Mouse (Mus musculus) forebrain, embryonic 14.5 days (tissue): ENCODE results near the gene Ahdc1. TPM values are rescaled to one million over a fixed set of nuclear protein-coding genes. Genes with fewer than 3 reads are reported as not detected.
"Not testable (repeated sequence)": the region's sequence is repeated elsewhere in the genome, so short reads cannot be mapped to it uniquely, and the experiment has no call there.

Source experiments
- ATAC-seq: fragments of 200-750 bp; cut with Nextera tagmentation; 2 replicates; pipeline ENCODE4 v1.8.0; 2017; ENCODE audit warnings: mild to moderate bottlenecking, moderate library complexity
- DNase-seq: peaks from one replicate; pipeline ENCODE4 v3.0.0-alpha.2; 2015; ENCODE audit warnings: low spot score
- H3K27ac ChIP-seq: fragments of 300-500 bp; sonication (generic); 2 replicates; pipeline ENCODE4 v1.5.1; 2014; ENCODE audit warnings: low read depth, mild to moderate bottlenecking, control low read depth, low read length, moderate library complexity
- H3K27me3 ChIP-seq: fragments of 300-500 bp; sonication (generic); replicated peaks from 2 replicates; pipeline ENCODE4 v1.6.1; 2014; ENCODE audit warnings: low read length, control low read depth, mixed read lengths; ENCODE audit not compliant: control insufficient read depth, insufficient read depth
- H3K36me3 ChIP-seq: fragments of 300-500 bp; sonication (generic); 2 replicates; pipeline ENCODE4 v1.6.1; 2014; ENCODE audit warnings: low read length, control low read depth; ENCODE audit not compliant: control insufficient read depth, insufficient read depth
- H3K4me1 ChIP-seq: fragments of 300-500 bp; sonication (generic); 2 replicates; pipeline ENCODE4 v1.6.1; 2014; ENCODE audit warnings: antibody characterized with exemption, low read length, control low read depth; ENCODE audit not compliant: control insufficient read depth, insufficient read depth
- H3K4me2 ChIP-seq: fragments of 300-500 bp; sonication (generic); 2 replicates; pipeline ENCODE4 v1.6.1; 2014; ENCODE audit warnings: mild to moderate bottlenecking, control low read depth, low read length
- H3K4me3 ChIP-seq: fragments of 300-500 bp; sonication (generic); 2 replicates; pipeline ENCODE4 v1.5.1; 2014; ENCODE audit warnings: low read depth, low read length, control low read depth
- H3K9ac ChIP-seq: fragments of 300-500 bp; sonication (generic); 2 replicates; pipeline ENCODE4 v1.6.1; 2014; ENCODE audit warnings: mild to moderate bottlenecking, low read length, control low read depth, moderate library complexity
- H3K9me3 ChIP-seq: fragments of 300-500 bp; sonication (generic); replicated peaks from 2 replicates; pipeline ENCODE4 v1.6.1; 2016; ENCODE audit warnings: low read length, control low read depth, mixed read lengths; ENCODE audit not compliant: control insufficient read depth
- WGBS: fragments of 180-500 bp; shearing (Covaris S2); extraction: QIAGEN DNeasy Blood & Tissue Kit; methylation state at CpG from one replicate; pipeline ENCODE4 v1.1.7; 2014; 5-methylcytosine and 5-hydroxymethylcytosine counted together
- polyA plus RNA-seq: library from polyadenylated mRNA; unstranded; fragments of >200 nt; fragmentation: Nextera tagmentation; extraction: Ambion mirVana; gene quantifications from 2 replicates; pipeline ENCODE4 v1.2.1, GENCODE M21; 2014

Gene Ahdc1
- polyA plus RNA-seq, 1 experiment from 2014 or later, result 8.6 TPM

DNA sequence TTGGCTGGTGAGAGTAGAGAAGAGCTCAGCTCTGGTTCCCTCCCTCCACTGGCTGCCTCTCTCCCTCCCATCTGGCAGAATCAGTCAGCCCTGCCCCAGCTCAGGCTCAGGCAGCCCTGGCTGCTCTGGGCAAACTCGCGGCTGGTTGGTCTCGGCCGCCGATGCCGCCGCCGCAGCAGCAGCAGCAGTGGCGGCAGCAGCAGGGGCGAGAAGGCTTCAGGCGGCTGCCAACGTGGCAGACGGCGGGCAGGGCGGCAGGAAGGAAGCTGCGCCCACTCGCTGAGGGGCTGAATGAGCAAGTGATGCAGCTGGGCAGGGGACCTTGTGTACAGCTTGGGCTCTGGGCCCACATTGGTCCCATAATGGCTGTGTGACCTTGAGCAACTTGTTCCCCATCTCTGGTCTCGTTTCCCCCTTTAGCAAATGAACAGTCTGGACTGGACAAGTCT, 81.4 kb downstream of the Ahdc1 start:
- H3K4me1 ChIP-seq, result peaks cover 50% of the 10 kb centered on the region
- peak overlapping the region; percentile 21 for H3K4me2 ChIP-seq
- DNase-seq, result peak; percentile 81
- ATAC-seq, result peak; percentile 36
- H3K9me3 ChIP-seq, result no peaks in the 10 kb centered on the region
- no peak overlapping the region for H3K4me3 ChIP-seq
- H3K36me3 ChIP-seq, result no peaks in the 10 kb centered on the region
- peak overlapping the region; percentile 96 for H3K27ac ChIP-seq
- no peaks in the 10 kb centered on the region for H3K27me3 ChIP-seq
- 2% methylated on average over 18 of the region's 18 CpGs for WGBS
- H3K9ac ChIP-seq, result peak overlapping the region; percentile 1; the same call in 1 of the 2 replicates

DNA sequence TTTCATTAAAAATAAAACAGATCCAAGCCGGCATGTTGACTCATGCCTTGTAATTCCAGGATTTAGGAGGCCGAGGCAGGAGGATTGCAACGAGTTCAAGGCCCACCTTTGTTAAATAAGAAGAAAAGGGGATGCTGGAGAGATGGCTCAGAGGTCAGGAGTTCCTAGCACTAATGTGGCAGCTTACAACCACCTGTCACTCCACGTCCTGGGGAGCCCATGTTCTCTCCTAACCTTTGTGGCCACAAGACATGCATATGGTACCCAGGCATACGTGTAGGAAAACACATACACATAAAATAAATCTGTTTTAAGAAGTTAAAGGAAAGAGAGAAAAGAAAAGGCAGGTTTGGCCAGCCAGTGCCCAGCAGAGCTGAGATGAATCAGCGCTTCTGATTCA, 82.0 kb downstream of the Ahdc1 start:
- Histone ChIP-seq H3K4me3 (no peak overlapping the region), H3K4me1 (peaks cover 50% of the 10 kb centered on the region), H3K9ac (no peak overlapping the region), H3K36me3 (no peaks in the 10 kb centered on the region), H3K27ac (peak overlapping the region; percentile 96), H3K27me3 (no peaks in the 10 kb centered on the region), H3K4me2 (no peak overlapping the region), H3K9me3 (no peaks in the 10 kb centered on the region)
- 70% methylated on average over 6 of the region's 6 CpGs for WGBS
- ATAC-seq, result no peak
- no peak for DNase-seq

DNA sequence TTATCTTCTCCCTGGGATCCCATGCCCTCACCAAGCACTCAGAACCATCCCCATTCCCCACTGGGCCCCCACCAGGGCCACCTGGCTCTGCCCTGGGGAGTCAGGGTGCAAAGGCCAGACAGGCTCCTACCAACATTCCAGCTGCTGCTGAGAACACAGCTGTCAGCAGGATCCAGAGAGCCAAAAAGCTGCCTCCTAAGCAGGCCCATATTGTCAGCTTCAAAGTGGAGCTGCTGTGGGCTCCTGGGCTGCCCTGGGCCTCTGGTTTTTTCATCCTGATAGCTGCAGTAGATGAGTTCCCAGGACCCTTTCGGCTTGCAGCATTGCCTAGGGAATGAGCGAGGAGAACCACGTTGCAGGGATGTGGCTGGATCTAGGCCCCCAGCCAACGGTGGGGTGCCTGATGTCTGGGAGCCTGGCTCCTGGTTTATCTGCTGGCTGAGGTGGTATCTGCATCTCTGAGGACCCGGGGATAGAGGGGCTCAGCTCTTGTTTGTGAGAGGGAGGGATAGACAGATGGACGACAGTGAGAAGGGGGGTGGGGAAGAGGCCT, 82.5 kb downstream of the Ahdc1 start:
- no peak overlapping the region for H3K4me3 ChIP-seq
- no peak for ATAC-seq
- WGBS, result 21% methylated on average over 6 of the region's 6 CpGs
- no peak overlapping the region for H3K9ac ChIP-seq
- no peak for DNase-seq
- no peaks in the 10 kb centered on the region for H3K9me3 ChIP-seq
- H3K27me3 ChIP-seq, result no peaks in the 10 kb centered on the region
- H3K27ac ChIP-seq, result peak overlapping the region; percentile 89
- H3K4me2 ChIP-seq, result no peak overlapping the region
- H3K4me1 ChIP-seq, result peaks cover 50% of the 10 kb centered on the region
- H3K36me3 ChIP-seq, result no peaks in the 10 kb centered on the region

DNA sequence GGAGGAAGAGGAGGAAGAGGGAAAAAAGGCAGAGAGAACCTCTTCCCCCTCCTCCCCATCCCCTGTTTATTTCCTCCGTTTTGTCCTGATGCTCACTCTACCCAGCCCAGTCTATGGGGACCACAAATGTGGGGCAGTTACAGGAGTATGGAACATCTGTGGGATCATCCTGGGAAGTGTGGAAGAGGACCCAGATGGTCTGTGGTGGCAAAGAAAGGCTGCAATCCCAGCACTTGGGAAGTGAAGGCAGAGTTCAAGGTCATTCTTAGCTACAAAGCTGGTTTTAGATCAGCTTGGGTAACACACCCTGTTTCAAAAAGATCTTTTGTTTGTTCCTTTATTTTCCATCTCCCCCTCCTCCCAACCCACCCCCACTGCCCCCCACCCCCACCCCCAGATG, 83.2 kb downstream of the Ahdc1 start:
- no peak overlapping the region for H3K9ac ChIP-seq
- H3K9me3 ChIP-seq, result no peaks in the 10 kb centered on the region
- no peak for DNase-seq
- H3K4me3 ChIP-seq, result no peak overlapping the region
- no peaks in the 10 kb centered on the region for H3K36me3 ChIP-seq
- H3K27ac ChIP-seq, result peak overlapping the region; percentile 89; the same call in 1 of the 2 replicates
- WGBS, result 31% methylated on average over 1 of the region's 1 CpGs
- no peak overlapping the region for H3K4me2 ChIP-seq
- ATAC-seq, result no peak
- H3K27me3 ChIP-seq, result no peaks in the 10 kb centered on the region
- H3K4me1 ChIP-seq, result peaks cover 50% of the 10 kb centered on the region

DNA sequence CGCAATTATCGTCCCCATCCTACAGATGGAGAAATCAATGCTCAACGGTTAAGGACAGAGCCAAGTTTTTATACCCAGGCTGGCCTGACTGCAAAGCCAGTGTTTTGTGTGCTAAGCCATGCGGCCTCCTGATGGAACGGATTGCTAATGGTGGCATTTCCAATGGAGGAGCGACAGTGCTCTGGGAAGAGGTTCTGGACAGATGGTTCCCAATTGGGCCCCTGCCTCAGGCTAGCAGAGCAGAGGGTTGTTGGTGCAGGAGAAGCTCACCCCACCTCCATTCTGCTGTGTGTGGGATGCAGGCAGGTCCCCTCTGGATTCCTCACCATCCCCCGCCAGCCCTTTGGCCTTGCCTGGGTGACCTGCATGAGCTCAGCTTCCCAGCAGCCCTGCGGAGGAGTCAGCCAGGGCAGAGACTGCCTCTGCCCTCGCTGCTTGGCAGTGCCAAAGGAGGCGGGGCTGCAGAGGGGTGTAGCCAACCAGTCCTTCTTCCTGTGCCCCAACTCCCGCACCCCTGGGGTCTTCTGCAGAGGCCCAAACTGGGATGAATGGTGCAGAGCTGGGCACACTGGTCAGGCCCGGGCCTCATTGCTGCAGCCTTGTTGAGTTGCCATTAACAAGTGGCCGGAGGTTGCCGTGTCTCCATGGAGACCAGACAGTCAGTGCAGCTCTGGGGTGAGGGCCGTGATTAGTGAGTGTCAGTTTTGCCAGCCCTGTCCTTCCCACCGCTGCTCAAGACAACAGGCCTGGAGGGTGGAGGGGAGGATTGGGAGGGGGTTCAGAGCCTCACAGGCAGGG, 84.1 kb downstream of the Ahdc1 start:
- peak; percentile 81 for DNase-seq
- H3K27me3 ChIP-seq, result no peaks in the 10 kb centered on the region
- peak; percentile 38 for ATAC-seq
- 22% methylated on average over 16 of the region's 16 CpGs for WGBS
- H3K4me3 ChIP-seq, result 0 out of 2 replicates have a peak overlapping the region, but pooled peaks have one; percentile 1
- peak overlapping the region; percentile 41 for H3K4me2 ChIP-seq
- peaks cover 44% of the 10 kb centered on the region for H3K4me1 ChIP-seq
- no peaks in the 10 kb centered on the region for H3K36me3 ChIP-seq
- H3K9me3 ChIP-seq, result no peaks in the 10 kb centered on the region
- H3K27ac ChIP-seq, result peak overlapping the region; percentile 89
- H3K9ac ChIP-seq, result peak overlapping the region; percentile 13

DNA sequence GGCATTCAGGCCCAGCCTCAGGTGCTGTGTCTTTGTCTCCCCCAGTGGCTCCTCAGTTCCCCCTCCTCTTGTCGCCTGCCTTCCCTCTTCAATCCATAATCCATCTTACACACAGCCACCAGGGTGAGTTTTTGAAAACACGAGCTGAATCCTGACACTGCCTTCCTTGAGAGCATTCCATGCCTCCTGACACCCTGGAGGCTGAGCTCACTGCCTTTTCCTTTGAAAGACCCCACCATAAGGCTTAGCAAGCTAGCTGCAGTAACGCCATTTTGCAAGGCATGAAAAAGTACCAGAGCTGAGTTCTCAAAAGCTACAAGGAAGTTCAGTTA, 84.6 kb downstream of the Ahdc1 start:
- Histone ChIP-seq H3K27ac (peak overlapping the region; percentile 89), H3K4me1 (peaks cover 38% of the 10 kb centered on the region), H3K4me2 (peak overlapping the region; percentile 41), H3K9ac (peak overlapping the region; percentile 13; the same call in 1 of the 2 replicates)
- not testable (repeated sequence) for ATAC-seq, H3K27me3 ChIP-seq, H3K4me3 ChIP-seq, H3K36me3 ChIP-seq, H3K9me3 ChIP-seq
- 5% methylated on average over 3 of the region's 3 CpGs for WGBS
- peak; percentile 69 for DNase-seq

DNA sequence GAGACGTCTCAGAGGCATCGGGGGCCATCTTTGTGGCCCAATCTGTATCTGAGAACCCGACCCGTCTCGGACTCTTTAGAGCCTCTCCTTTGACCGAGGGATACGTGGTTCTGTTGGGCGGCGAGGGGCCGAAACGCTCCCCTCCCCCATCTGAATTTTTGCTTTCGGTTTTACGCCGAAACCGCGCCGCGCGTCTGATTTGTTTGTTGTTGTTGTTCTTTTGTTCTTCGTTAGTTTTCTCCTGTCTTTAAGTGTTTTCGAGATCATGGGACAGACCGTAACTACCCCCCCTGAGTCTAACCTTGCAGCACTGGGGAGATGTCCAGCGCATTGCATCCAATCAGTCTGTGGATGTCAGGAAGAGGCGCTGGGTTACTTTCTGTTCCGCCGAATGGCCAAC, 85.6 kb downstream of the Ahdc1 start:
- not testable (repeated sequence) for H3K9me3 ChIP-seq, H3K27ac ChIP-seq, H3K4me3 ChIP-seq, ATAC-seq, H3K36me3 ChIP-seq, H3K4me2 ChIP-seq, H3K9ac ChIP-seq, DNase-seq, H3K27me3 ChIP-seq
- 0% methylated on average over 11 of the region's 26 CpGs for WGBS
- peaks cover 32% of the 10 kb centered on the region for H3K4me1 ChIP-seq

DNA sequence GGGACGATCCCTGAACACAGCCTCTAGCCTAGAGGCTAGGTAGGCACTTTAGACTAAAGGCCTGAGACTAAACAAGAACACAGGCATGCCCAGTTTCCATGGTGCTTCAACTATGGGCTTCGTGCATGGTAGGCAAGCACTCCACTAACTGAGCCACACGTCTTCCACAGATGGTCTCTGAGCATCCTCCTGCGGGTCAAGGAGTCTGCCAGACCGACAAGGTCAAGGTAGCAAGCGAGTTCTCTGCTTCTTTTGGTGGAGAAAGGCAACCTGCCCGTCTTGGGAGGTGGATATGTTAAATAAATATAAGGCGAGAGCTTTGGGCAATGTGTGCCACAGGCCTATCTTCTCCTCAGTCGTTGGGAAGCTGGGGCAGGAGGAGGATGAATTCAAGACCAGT, 90.7 kb downstream of the Ahdc1 start:
- WGBS, result 85% methylated on average over 9 of the region's 9 CpGs
- DNase-seq (no peak), ATAC-seq (no peak)
- H3K4me3 ChIP-seq, result no peak overlapping the region
- H3K4me2 ChIP-seq, result peak overlapping the region; percentile 34
- H3K27ac ChIP-seq, result no peak overlapping the region
- no peaks in the 10 kb centered on the region for H3K27me3 ChIP-seq
- no peaks in the 10 kb centered on the region for H3K9me3 ChIP-seq
- no peak overlapping the region for H3K9ac ChIP-seq
- H3K4me1 ChIP-seq, result 0 out of 2 replicates have a peak, but pooled peaks cover 2% of the 10 kb centered on the region
- no peaks in the 10 kb centered on the region for H3K36me3 ChIP-seq
